Mouse (Mus musculus) thymus, postnatal 4 days (tissue): Measurements from ENCODE around the gene Fam166a.
A peak's percentile ranks its signal among the peaks of the same experiment; 100 is the strongest.
"Not testable (repeated sequence)": the region's sequence is repeated elsewhere in the genome, so short reads cannot be mapped to it uniquely, and the experiment has no call there.

ENCODE experiments used
- DNase-seq: peaks from one replicate; pipeline ENCODE4 v3.0.0; 2021

Gene Fam166a

DNA sequence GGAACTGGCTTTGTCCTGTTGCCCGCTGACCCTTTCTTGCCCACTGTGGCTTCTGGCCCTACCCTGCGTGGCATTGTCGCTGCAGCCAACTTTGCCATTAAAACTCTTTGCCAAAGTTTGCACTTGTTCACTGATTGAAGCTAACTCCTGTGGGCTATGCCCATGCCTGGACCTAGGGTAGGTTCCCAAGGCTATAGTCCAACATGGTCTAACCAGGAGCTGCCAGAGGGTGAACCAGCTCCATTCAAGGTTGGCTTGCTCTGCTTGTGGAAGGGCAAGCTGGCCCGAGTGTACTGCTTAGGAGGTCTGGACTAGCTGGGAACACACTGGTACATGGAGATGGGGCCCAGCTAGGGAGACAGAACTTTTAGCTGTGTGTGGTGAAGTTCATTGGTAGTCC, 25.6 kb downstream of the Fam166a start:
- no peak for DNase-seq

DNA sequence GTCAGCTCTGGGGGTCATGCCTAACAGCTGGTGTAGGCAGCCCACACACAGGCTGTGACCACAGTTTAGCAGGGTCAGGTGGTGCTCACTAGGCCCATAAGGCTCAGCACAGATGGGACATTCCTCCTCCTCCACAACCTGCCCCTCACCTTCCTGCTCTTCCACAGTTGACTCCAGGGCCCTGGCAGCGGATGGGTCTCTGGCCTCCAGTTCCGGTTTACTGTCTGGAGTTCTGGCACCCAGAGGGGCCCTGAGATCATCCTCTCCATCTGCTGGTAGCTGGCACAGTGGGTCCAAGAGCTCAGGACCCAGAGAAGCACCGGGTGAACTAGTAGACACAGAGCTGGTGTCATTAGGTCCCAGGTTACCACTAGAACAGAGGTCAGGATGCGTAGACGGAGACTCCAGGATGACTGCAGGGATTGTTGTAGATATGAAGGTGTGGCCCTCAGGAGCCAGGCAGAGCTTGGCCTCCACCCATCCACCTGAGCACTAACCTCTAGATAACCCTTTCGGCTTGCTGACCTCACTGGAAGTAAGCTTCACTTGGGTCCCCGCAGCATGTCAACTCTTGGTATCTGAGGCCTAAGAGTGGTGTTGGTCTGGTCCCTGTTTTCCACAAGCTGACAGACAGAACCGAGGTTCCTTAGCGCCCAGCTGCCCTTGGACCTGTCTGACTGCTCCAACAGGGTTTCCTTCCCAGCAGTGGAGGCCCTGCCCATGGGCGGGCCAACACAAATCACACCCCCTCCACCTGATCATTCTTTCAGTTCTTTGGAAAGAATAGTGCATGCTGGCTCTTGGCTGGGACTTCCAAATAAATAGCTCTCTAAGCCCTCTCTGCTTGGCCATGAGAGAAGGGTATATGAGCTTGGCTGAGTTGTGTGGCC, 27.9 kb downstream of the Fam166a start, which contains the start of gene AL732309.1:
Gene AL732309.1 (minus strand): TSS at position 681 of the 890 bp plus-strand sequence.
- DNase-seq: no peak

DNA sequence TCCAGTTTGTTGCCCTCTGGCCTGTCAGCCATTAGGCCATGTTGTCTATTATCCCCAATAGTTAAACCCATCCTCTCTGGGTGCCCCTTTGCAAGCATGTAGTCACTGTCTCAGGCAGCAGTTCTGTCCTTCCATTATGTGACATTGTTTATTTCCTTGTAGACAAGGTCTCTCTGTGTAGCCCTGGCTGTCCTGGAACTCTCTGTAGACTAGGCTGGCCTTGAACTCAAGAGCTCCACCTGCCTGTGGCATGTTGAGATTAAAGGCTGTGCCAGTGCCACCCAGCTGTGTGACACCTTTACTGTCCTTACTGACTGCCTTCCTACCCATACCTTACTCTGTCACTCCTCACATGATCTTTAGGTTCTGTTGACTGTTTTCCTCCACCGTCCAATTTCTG, 33.8 kb downstream of the Fam166a start:
- DNase-seq: peak; percentile 62

DNA sequence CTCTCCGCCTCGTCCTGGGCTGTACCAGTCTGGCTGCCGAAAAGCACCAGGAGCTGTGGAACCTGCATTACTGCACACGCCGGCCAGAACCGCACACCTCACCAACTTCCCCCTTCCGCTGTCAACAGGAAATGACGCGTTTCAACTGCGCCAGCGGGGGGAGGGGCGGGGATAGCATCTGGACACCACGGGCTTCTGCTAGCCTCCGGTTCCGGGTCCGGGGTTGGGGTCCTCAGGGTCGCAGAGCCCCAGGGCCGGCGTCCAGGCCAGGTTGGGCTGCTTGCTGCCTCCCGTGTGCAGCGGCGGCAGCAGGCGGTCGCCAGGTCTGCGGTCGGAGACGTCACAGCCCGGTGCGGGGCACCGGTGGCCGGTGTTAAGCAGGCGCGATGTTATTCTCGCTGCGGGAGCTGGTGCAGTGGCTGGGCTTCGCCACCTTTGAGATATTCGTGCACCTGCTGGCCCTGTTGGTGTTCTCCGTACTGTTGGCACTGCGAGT, 36.8 kb downstream of the Fam166a start, which contains the start of gene Tmem203:
Gene Tmem203 (plus strand): TSS at position 156 of the 496 bp plus-strand sequence.
- peak; percentile 91 for DNase-seq

DNA sequence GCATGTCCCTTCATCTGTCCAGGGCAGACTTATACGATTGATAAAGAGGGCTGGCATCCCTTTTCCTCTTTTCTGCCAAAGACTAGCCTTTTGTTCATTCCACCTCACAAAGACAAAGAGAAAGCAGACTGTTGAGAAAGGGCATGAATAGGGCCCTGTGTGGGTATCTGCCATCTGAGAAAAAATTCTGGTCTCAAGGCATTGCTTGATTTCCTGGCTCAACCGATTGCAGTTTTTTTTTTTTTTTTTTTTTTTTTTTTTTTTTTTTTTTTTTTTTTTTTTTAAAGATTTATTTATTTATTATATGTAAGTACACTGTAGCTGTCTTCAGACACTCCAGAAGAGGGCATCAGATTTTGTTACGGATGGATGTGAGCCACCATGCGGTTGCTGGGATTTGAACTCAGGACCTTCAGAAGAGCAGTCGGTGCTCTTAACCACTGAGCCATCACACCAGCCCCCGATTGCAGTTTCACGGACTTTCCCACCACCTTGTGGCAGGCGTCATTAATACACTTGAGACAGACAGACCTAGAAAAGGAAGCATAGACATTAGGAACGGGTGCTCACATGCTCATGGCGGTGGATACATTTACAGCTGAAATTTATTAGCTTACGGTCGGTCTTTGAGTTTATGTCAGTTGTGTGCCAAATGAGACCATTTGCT, 38.0 kb downstream of the Fam166a start:
- DNase-seq: peak; percentile 82

DNA sequence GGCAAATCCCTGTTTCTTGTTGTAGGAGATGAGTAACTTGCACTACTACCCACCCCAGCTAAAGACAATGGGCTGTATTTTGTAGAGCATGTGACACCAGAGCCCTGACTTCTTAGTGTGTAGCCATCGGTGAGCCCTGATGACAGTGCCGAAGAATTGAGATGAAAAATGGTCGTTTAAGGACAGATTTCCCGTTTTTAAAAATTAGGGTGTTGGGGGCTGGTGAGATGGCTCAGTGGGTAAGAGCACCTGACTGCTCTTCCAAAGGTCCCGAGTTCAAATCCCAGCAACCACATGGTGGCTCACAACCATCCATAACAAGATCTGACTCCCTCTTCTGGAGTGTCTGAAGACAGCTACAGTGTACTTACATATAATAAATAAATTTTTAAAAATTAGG, 38.7 kb downstream of the Fam166a start:
- not testable (repeated sequence) for DNase-seq

DNA sequence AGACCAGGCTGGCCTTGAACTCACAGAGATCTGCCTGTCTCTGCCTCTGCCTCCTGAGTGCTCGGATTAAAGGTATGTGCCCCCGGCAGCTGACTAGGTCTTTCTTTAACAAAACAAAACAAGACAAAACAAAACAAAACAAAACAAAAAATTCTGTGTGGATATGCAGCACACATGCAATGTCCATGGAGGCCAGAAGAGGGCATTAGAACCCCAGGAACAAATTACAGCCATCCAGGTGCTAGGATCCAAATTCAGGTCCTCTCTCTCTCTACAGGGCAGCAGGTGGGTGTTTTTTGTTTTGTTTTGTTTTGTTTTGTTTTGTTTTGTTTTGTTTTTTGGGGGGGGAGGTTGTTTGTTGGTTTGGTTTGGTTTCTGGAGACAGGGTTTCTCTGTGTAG, 40.3 kb downstream of the Fam166a start:
- peak; percentile 44 for DNase-seq

DNA sequence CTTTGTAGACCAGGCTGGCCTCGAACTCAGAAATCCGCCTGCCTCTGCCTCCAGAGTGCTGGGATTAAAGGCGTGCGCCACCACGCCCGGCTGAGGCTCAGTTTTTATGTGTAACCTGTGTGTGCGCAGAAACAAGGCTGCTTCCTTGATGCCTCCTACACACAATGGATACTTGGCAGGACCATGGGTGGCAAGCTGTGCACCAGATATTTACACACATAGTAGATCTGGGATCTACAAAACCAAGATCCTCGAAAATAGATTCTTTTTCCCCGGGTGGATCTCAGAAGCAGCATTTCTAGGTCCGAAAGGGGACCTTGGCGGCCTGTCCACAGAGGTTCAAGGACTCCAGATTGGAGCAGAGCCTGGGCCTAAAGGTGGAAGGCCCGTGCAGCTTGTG, 43.3 kb downstream of the Fam166a start:
- no peak for DNase-seq

DNA sequence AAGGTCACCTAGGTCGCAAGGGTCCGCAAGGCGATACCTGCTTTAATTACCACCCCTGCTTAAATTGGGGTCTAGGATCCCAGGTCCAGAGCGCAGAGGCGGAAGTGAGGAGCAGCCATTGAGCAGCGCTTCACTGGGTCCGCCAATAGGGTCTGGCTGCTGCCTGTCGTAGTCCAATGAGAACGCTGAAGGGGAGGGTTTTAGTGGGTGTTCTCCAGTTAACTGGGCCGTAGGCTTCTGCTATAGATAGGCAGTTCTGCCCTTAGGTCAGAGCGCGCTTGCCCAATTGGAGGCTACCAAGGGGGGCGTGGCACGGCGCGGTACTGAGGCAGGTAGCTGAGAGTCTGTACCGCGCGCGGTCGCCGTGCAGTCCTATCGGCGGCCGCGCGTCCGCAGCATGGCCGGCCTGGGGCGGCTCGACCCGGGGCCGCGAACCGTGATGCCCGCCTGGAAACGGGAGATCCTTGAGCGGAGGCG, 43.8 kb downstream of the Fam166a start, which contains the start of gene Tprn:
Gene Tprn (plus strand): TSS at position 328 of the 477 bp plus-strand sequence.
- peak; percentile 95 for DNase-seq

DNA sequence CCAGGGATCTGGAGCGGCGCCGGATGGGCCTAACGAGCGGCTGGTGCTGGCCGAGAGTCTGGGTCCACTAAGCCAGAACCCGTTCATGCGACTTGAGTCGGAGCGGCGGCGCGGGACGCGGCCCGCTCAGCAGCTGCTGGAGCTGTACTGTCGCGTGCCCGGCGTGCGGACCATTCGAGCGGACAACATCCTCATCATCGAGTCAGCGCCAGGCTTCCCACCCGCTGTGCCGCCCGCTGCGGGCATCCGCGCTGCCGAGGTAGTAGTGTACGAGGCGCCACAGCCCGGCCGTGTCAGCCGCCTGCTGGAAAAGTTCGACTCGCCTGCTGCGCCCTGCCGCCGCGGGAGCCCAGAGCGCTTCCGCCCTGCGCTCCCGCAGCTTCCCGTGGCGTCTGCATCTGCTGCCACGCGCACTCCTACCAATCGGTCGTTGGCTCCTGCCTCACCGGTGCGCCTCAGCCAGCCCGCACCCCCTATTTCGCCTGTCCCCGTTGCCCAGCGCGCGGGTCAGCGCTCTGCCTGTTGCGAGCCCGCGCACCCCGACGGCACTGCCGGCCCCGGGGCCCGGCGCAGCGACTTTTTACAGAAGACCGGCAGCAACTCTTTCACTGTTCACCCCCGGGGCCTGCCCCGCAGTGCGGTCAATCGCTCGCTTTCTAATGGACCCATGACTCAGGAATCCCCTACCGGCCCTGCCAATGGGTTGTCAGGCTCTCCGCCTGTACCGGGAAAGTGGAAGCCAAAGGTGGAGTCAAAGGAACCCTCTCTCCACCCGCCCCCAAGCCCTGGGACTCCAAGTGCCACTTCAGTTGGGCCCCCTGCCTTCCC, 44.5 kb downstream of the Fam166a start:
- peak; percentile 77 for DNase-seq

DNA sequence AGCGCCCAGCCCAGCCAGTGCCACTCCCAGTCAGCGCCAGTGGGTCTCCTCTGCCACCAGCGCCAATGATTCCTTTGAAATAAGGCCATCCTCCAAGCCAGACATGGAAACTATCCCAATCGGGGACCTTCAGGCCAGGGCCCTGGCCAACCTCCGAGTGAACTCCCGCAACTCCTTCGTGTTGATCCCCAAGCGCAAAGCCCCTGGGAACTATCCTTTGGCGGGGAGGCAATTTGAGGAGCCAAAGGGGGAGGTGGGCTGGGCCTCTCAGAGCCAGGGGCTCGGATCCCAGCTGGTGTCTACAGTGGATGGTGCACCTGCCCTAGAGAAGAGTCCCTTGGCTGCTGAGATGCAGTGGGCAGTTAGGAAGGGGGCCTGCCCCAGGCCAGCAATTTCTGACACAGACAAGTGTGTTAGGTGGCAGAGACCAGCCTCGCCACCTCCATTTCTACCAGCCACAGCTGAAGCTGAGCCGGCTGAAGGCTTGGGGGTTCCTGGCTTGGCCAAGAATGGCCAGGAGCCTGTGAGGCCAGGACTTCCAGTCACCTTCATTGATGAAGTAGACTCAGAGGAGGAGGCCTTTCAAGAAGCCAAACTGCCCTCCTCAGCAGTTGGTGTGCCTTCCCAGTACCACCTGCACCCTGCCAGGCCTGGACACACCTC, 45.2 kb downstream of the Fam166a start:
- no peak for DNase-seq

DNA sequence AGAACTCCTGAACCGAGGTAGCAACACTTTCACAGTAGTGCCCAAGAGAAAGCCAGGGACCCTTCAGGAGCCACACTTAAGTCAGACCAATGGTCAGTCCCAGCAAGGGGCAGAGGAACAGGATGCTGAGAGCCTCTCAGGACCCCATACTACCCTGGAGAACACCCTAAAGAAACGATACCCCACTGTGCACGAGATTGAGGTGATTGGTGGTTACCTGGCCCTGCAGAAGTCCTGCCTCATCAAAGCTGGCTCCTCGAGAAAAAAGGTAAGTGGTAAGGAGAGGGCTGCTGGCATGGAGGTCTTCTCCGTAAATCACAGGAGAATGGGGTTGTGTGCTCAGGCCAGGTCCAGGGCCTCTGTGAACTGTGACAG, 45.7 kb downstream of the Fam166a start:
- DNase-seq: no peak

DNA sequence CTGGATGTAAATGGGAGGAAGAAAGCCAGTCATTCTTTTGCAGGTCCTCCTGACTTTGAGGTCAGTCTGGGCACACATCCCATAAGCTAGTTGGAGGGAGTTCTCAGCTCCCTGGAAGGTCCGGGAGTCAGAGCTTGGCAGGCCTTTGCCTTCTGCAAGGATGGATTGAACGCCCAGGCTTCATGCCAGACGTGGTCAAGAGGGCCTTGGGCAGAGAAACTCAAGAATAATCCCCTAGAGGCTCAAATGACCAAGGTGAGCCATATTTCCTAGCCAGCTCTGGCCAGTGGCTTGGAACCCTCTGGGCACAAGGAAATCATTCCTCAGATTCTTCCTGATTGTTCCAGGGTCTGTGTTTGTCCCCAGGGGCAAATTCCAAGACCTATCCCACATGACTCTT, 46.3 kb downstream of the Fam166a start:
- DNase-seq: no peak

DNA sequence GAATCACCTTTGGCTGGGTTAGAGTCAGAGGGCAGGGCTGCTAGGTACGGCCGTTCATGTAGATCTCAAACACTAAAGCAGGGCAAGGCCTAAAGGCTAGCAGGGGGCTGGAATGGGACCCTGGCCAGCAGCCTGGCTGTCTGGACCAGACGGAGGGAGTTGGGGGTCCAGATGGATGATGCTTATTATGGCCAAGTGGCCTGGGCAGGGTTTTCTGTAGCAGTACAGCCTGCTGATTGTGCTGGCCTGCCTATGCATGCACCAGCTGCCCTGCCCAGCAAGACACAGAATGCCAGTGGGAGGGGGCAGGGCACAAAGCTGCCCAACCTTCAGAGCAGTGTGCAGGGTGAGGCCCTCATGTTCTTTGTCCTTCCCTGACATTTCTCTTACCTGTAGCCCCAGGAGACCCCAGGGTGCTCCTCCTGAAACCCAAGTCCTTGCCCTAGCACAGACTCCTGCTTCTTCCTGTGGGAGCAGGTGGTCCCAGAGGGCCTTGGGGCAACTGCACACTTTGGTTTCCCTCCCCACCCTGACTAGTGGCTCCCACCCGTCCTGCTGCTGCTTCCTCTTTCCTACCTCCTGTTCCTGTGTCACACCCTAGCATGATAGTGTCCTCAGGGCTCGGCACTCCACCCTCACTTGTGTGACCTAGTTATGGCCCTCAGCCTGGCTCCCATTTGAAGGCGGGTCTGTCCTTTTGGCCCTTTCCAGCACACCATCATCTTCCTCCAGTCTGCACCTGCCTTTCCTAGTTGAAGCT, 47.5 kb downstream of the Fam166a start:
- no peak for DNase-seq

DNA sequence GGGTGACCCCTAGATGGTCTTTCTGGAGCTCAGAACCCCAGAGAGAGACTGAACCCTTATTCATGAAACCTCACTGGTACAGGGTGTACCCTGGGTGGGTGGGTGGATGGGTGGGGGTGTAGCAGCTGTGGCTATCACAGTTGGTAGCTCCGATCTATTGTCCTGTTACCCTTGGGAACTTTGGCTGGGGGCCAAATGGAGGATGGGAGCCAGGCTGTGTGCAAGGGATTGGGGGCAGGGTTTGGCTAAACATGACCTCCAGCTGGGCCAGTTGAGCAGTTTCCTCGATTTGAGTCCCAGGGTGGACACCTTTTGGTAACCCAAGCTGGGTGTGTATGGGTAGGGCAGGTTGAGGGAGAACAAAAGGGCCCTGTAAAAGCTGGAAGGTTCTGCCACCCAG, 48.2 kb downstream of the Fam166a start:
- DNase-seq: no peak

DNA sequence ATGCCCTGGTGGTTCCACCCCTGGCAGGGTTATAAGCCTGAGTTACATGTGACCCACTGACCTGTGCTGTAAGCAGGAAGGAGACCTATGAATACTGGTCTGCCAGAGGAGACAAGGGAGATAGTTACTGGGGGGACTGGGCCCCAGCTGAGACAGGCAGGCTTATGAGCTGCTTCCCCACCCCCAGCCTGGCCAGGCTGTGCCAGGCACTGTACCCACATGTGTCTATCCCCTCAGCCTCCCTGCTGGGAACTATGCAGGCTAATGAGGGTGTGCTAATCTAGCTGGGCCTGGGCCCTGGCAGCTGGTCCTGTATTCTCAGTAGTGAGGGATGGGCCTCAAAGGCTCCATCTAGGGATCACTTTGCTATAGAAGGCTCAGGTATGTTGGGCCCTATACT, 48.7 kb downstream of the Fam166a start:
- DNase-seq: no peak

DNA sequence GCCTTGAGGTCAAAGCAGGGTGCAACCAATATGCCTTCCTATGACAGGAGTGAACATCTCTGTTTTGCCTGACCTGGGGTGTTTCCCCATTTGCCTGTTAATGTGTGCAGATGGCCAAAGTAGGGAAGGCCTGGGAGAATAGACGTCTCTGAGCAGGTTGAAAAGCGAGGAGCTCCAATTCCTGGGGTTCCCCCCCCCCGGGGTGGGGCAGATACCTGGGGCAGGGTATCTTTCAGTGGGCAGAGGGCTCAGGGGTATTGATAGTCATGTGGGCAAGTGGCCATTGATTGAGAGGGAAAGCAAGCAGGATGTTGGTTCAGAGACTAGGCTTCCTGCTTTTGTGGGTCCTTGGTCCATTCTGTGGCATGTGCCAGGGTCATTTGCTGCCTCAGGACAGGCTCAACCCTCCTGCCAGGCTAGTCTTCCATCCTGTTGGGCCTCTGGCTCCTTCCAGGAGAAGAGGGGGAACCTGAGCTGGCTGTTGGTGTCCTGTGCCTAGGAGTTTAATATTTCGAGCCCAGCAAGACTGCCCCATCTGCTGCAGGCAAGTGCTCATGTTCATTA, 49.3 kb downstream of the Fam166a start:
- no peak for DNase-seq
